Mouse (Mus musculus) gastrocnemius, postnatal 36 days (tissue): ENCODE measurements around the gene Kng2. TPM values are rescaled to one million over a fixed set of nuclear protein-coding genes. Genes with fewer than 3 reads are reported as not detected.
"Not testable (repeated sequence)": the region's sequence is repeated elsewhere in the genome, so short reads cannot be mapped to it uniquely, and the experiment has no call there.

Source experiments
- DNase-seq, 2 experiments: peaks; one replicate each; pipeline ENCODE4 v3.0.0; 2022
- intact Hi-C: fragments of 180-260 bp; cut with DNase I; formaldehyde crosslinking; loops from one replicate; pipeline ENCODE4 v1.15.1; 2025
- long read RNA-seq, 2 experiments: library from polyadenylated mRNA; stranded (forward); transcript quantifications; one replicate each; pipeline ENCODE4 v2.0.0; 2021
- total RNA-seq, 2 experiments: library from RNA; stranded (reverse); gene quantifications; 2 replicates each; pipeline ENCODE4 v1.2.3; 2021

The Kng2 gene
- total RNA-seq: under 1 TPM in 1 of 2 experiments, not detected in 1; 0.54 TPM
- long read RNA-seq, experiment 1, partial matches to known transcripts: 1 of 2 reads
- long read RNA-seq, experiment 1, other reads (novel, unspliced or antisense): 1 of 2 reads
- long read RNA-seq, experiment 2: 0 reads

DNA sequence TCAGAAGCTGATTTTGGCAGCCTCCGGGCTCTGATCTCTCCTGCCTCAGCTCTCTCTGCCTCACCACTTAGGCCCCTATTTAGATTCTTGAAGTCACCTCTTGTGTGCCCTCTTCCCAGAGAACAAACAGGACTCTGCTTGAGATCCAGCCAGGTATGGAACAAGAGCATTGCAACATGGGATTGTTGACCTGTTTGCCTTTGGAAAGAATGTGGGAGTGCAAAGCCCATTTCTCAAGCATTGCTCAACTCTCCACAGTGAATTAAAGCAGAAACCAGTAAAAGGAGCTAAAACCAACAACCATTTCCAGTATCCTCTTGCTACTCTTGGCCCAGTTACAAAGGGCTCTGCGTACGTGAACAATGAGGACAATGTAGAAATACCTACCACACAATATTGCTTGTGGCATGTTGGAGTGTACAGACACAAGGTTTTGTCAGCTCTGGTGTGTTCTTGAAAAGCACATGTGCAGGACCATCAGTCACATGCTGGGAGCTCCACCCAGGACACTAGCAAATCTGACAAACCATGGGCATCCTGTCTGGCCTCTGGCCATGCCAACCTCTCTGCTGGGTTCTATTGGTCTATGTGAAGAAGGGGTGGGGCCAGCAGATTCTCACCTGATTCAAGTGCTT lies at the start of gene Kng2:
Gene Kng2 (minus strand): TSS at position 517 of the 635 bp plus-strand sequence.
- DNase-seq, intact Hi-C loops: not testable (repeated sequence)

DNA sequence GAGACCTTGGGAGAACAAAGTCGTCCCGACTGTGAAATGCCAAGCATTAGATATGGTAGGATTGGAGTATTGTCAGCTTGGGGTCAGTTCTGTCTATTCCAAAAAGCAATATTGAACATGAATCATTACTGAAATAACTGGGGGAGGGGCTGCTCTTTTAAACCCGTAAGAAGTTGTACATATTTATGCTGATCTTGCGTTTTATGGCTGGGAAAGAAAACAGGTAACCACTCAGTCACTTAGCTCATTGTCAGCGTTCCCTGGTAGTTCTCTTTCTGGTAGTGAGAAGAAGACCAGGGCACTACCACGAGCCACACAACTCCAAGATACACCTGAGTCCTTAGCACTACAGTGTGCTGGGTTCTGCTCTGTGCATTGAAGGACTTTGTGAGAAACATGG lies 48.2 kb upstream of the Kng2 start:
- DNase-seq: not testable (repeated sequence)

DNA sequence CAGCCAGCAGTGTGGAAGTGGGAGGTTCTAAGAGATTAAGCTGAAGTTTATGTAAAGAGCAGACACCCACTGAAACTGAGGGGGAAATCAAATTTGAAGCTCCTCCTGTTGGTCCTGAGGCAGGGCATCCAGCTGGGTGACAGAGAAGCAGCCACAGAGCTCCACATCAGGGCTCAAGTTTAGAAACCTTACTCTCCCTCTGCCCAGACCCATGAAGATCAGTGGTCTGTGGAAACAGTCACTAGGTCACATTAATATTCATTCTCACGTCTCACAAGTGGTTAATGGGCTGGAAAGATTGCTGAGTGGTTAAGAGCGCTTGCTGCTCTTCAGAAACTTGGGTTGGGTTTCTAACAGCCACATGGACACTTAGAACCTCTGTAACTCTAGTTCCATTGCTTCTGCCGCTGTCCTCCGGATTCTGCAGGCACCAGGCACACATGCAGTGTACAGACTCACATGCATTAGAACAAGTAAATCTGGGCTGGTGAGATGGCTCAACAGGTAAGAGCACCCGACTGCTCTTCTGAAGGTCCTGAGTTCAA lies 31.6 kb upstream of the Kng2 start:
- DNase-seq, intact Hi-C loops: not testable (repeated sequence)

More for the DNA sequence above, 48.2 kb upstream of the Kng2 start:
- intact Hi-C loops: not testable (repeated sequence)

DNA sequence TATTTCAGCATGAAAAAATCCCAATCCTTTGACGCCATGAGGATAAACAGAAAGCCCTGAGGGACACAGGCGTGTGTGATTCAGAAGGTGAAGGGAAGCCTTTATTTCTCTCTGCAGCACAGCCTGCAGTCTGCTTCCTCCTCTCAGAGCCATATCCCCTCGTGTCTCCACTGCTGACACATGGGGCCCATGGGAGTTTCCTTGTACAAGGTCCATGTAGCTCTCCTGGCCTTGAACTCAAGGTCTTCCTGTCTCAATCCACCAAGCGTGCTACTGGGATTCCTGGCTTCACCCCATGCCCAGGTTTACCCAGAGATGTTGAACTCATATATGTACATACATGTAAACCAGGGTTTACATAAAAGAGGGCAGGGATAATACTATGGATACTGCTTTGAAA lies 30.3 kb upstream of the Kng2 start:
- DNase-seq, intact Hi-C loops: not testable (repeated sequence)

DNA sequence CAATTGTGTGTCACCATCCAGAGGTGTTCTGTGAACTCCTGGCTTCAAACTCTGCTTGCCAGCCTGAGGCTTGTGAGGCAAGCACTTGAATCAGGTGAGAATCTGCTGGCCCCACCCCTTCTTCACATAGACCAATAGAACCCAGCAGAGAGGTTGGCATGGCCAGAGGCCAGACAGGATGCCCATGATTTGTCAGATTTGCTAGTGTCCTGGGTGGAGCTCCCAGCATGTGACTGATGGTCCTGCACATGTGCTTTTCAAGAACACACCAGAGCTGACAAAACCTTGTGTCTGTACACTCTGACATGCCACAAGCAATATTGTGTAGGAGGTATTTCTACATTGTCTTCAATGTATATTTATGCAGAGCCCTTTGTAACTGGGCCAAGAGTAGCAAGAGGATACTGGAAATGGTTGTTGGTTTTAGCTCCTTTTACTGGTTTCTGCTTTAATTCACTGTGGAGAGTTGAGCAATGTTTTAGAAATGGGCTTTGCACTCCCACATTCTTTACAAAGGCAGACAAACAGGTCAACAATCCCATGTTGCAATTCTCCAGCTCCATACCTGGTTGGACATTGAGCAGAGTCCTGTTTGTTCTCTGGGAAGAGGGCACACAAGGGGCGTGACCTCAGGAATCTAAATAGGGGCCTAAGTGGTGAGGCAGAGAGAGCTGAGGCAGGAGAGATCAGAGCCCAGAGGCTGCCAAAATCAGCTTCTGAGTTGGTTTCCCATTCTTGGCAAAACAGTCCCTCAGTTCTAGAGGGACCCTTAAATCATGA lies 28.6 kb upstream of the Kng2 start, which contains the start of gene Kng1:
Gene Kng1 (plus strand): TSS at position 198 of the 780 bp plus-strand sequence.
- DNase-seq, intact Hi-C loops: not testable (repeated sequence)

DNA sequence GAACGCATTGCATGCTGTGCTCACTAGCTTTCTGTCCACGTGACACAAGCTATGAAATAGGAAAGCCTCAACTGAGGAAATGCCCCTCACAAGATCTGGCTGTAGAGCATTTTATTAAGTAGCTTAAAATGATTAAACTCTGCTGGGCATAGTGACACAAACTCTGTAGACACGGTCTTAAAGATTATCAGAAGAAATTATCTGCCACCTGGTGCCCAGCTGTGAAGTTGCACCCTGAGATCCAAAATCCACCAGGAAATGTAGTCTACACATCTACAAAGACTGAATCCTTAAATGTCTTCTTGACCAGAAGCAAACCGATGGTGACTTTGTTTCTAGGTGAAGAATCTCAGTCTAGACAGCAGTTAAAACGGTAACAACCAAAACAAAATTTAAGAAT lies 17.0 kb upstream of the Kng2 start:
- DNase-seq: no peak
- intact Hi-C loops: loop anchor here (5.0 kb wide), 1 partner anchor 169 kb away; no protein-coding TSS in a partner anchor

DNA sequence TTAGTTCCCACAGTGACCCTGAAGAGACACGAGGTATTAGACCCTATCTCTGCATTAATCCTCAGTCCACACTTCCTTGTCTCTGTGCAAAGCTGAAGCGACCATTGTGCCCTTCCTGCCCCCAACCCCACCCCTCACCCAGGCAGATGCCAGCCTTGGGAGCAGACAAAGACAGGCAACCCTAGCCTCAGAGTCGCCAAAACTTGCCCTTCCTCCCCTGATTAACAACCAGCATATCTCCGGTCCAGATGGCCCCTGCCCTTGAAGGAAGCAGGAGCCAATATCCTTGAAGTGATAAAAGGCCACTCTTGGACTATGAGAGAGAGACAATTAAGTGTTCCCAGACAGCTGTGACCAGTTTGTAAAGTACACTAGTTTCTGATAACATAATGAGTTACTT lies 11.6 kb upstream of the Kng2 start:
- no peak for DNase-seq
- intact Hi-C loops: no loop called here

DNA sequence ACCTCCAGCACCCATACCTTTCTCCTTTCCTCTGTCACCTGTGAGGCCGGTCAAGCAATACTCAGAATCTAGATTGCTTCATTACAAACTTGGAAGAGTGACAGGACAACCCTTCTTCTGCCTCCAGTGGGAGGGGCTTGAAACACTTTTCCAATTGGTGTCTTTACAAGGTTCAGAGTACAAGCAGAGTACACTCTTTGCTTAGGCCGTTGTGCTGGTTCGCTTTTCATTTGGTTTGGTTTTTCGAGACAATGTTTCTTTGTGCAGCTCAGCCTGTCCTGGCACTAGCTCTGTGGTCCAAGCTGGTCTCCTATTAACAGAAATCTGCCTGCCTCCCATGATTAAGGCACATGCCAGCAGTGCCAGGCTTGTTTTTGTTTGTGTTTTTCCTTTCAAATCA lies 10.0 kb upstream of the Kng2 start:
- intact Hi-C loops: no loop called here
- no peak for DNase-seq

DNA sequence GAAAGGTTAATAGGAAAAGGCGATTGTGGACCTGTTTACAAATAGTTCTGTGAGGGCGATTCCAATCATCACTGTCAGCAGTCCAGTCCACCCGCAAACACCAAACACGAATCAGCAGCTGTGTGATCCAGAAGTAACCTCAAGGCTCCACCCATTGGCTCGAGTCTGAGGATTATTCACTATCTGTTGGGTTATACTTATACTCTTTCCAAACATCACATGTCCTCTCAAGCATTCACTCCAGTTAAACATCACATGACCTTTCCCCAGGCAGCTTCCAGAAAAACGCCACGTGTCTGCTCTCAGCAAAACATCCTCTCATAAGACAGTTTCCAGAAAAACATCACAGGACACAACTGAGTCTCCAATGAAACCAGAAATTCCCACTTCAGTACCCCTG lies 8.5 kb upstream of the Kng2 start:
- no peak for DNase-seq
- intact Hi-C loops: no loop called here

DNA sequence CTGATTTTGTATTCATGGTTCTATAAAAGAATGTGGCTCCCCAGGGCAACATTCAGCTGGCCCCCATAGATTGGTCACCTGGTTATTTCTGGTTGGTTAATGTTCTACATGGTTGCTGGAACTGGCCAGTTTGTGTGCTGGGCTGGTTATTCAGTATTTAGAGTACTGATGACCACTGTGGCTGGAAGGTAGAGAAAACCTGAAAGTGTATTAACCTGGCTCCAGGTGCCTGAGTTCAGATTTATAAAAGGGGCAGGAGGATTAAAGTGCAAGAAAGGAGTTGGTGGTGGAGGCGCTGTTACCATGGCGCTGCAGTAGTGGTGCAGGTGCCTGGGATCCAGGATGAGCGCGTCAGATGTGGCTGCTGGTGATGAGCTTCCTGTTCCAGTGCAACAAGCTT lies 4.4 kb upstream of the Kng2 start:
- intact Hi-C loops: no loop called here
- no peak for DNase-seq

DNA sequence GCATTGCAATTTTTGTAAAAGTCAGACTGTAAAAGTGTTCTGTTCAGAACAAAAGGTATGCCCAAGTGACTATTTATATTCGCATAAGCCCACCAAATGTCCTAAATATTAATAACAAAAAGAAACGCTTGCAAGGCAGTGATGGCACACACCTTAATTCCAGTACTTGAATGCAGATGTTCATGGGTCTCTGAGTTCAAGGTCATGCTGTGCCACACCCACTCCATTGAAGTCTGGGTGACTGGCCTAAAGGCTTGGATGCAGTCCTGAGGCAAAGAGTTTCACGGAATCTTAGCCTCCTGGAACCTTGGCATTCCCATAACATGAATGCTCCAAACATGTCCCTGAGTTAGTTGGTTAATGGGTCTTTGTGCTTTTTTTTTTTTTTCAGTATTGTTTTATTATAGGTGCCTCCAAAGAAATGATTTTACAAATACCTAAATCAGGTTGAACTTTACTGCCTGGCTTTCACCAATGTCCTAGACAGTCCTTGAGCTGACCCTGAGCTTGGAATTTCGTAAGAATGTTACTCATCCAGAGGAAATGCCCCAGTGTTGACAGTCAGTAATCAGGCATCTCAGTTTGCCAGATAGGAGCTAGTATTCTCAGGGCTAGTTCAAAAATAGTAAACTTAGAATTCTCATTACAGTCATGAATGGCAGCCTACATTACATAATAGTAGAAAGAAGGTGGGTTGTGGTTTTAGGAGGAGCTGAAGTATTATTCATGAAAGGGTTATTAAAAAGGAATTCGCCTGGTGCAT lies 1.6 kb upstream of the Kng2 start:
- DNase-seq: no peak
- intact Hi-C loops: no loop called here

DNA sequence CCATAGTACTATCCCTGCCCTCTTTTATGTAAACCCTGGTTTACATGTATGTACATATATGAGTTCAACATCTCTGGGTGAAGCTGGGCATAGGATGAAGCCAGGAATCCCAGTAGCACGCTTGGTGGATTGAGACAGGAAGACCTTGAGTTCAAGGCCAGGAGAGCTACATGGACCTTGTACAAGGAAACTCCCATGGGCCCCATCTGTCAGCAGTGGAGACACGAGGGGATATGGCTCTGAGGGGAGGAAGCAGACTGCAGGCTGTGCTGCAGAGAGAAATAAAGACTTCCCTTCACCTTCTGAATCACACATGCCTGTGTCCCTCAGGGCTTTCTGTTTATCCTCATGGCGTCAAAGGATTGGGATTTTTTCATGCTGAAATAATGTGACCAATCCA lies 1.9 kb downstream of the Kng2 start:
- DNase-seq, intact Hi-C loops: not testable (repeated sequence)

DNA sequence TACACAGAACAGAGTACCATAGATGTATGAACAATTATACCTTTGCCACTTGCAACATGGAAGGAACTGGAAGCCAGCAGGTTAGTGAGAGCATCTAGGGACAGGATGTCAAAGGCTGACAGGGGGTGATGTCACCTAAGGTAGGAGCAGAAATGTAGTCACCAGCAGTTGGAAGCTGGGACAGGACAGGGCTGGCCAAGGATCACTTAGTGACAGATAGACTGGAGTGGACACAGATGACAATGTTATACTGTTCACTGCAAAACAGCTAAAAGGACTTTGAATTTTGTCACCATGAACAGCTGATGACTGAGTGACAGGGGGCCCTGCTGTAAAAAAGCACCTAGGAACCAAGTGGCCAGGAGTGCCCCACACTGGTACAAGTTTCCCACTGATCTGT lies 2.7 kb downstream of the Kng2 start:
- no peak for DNase-seq
- intact Hi-C loops: no loop called here

DNA sequence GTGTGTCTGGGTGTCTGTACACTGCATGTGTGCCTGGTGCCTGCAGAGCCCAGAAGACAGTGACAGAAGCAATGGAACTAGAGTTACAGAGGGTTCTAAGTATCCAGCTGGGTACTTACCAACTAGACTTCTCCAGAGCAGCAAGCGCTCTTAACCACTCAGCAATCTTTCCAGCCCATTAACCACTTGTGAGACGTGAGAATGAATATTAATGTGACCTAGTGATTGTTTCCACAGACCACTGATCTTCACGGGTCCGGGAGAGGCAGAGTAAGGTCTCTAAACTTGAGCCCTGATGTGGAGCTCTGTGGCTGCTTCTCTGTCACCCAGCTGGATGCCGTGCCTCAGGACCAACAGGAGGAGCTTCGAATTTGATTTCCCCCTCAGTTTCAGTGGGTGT lies 4.2 kb downstream of the Kng2 start:
- intact Hi-C loops: no loop called here
- DNase-seq: no peak

DNA sequence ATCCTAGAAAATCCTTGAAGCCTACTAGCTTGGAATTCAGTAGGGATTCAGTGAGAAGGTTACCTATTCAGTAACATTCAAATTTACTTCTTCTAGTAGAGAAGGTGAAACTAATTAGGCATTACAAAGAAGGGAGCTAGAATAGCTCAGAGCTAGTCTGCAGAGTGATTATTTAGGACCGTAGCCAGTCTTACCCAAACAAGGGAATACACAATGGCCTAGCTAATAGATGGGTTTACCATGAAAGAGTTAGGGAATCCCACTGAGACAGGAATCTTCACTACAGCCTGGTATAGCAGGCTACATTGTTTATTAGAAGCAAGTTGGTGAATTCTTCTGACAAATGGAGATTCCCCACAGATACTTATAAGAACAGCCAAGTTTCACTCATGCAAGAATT lies 8.7 kb downstream of the Kng2 start:
- DNase-seq, intact Hi-C loops: not testable (repeated sequence)

DNA sequence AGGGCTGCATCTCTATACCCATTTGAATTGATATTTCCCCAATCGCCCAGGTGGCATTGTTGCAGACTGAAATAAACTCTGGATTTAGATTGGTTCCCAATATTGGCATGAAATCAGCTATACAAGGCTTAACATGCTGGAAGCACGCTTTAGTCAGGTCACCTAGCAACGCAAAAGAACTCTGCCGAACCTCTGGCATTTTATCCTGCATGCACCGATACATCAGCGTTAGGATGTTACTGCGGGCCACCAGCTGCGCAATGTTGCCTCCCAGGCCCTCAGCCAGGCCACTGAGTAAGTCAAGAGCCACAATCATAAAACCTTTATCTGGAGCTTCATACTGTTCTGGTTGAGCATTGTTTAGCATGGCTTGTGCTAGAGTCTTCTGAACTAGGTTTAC lies 14.6 kb downstream of the Kng2 start:
- DNase-seq, intact Hi-C loops: not testable (repeated sequence)

DNA sequence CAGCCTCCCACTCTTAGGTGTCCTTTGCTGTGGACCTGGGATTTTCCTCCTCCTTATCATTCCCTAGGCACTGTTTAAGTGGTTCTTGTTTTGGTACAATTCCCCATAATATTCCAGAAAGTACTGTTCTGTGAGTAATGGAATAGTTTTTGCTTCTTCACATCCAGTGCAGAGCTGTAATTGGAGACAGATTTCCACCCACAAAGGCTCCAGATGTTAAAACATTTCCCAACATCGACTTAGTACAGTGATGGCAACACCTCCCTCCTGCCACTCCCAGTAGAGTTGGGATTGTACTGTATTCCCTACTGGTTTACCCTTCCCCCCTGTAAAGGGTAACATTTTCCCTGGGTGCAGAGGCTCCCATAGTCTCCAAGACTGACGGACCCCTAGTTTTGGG lies 15.5 kb downstream of the Kng2 start:
- intact Hi-C loops, DNase-seq: not testable (repeated sequence)

DNA sequence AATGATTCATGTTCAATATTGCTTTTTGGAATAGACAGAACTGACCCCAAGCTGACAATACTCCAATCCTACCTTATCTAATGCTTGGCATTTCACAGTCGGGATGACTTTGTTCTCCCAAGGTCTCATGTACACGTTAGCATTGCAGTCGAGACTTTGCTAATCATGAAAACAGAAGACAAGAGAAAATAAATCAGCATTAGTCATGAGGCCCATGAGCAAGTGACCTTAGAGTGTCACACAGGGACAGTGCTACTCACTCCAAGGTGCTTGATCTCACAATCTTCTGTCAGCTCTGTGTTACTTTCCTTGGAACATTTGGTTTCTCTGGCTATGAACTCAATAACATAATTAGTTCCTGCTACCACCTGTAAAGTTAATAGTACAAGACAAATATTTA lies 32.3 kb downstream of the Kng2 start:
- intact Hi-C loops, DNase-seq: not testable (repeated sequence)

DNA sequence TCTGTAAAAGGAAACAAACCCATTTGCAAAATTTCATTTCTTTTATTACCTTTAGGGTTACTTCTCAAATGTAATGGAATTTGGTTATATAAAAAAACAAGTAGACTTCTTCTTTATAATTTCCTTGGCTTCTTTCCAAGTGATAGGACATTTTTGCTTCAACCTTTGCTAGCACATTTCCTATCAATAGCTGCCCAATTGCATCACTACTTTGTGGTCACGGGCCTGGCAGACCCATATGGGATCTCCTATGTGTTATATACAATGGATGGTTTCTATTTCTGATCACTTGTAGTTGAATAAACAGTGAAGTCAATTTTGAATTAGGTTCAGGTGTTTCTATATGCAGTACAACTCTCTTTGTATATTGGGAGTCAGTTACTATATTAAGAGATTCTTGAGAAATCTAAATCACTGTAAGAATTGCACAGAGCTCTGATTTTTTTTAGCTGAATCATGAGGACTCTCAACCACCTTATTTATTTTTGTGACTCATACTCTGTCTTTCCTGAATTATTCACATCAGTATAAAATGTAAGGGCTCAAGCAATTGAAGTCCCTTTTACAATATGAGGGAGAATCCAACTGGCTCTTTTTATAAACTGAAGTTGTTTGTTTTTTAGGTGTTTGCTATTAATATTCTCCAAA lies 61.8 kb downstream of the Kng2 start:
- intact Hi-C loops: no loop called here
- no peak for DNase-seq

DNA sequence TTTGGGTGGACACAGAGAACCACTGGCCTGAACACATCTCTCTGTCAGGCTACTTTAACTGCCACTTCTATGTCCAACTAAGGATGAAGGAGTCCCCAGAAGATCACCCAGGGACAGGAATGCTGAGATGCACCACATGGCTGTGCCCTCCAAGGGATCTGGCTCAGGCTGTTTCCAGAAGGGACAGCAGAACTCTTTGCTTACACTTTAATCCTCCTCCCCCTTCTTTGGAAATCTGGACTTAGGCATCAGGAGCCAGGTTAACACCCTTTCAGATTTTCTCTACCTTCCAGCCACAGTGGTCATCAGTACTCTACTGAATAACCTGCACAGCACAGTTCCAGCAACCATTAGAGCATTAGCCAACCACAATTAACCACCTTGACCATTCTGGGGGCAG lies 66.0 kb downstream of the Kng2 start:
- intact Hi-C loops: no loop called here
- no peak for DNase-seq
